Mouse (Mus musculus): ENCODE measurements at regions not wholly inside any gene's neighbourhood (a gene's known extent, or its start where the extent isn't known, plus 50 kb on each side); places are given as distances from the start of the nearest gene placed in this dataset.

DNA sequence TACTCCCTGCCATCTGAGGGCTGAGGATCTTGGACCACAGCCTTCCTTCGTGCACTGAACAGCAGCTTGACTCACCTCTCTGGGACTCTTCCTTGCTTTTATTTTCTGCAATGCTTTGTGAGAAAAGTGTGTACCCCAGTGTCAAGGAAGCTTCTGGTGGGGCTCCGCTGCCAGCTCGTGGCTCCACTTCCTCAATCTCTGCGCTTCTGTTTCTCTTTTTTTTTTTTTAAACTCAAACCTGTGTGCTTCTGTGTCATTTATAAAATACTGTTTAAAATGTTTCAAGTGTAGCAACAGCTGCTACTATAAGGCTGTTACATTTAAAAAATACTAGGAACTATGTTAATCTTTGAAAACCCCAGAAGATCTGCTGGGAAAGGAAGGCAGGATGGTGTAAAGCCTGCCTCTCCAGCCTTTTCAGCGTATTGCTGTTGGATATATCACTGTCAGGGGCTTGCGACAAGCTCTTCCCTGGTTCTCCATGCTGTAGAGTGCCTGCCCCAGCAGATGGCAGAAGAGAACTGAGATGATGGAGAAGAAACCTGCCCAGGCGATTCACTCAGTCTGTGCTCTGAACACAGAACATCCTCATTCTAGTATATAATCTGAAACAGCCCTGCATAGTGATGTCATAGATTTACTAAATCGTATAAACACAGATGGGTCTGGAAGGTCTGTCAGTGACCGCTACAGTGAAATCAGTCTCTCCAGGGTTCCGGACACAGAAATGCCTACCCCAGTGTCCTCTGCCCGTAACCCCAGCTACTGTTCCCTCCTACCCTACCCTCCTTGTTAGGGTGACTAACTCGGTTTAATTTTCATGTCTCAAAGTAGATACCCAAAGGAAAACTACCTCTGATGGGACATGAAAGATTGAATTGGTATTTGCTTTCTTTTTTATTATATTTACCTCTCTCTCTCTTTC, 61.8 kb upstream of the Sv2b start:
- TF ChIP-seq EP300 (IDR thresholded peaks at IDR 0.05; ENCODE audit: low read depth) (no peak), CTCF (IDR thresholded peaks at IDR 0.05; ENCODE audit: low read depth) (peak; percentile 64)
